Mouse (Mus musculus): ENCODE measurements around the gene Cog3. TPM values are rescaled to one million over a fixed set of nuclear protein-coding genes. Genes with fewer than 3 reads are reported as not detected.
A peak's percentile ranks its signal among the peaks of the same experiment; 100 is the strongest.
"Not testable (repeated sequence)": the region's sequence is repeated elsewhere in the genome, so short reads cannot be mapped to it uniquely, and the experiment has no call there.

The Cog3 gene
- polyA plus RNA-seq, 1 experiment from 2014 or later = 24.1 TPM

GRCm38 (mm10) chr14:75786424-75786867, 32.1 kb upstream of the Cog3 start:
- peak; percentile 79 for ATAC-seq (ENCODE audit: low FRiP score)
- Histone ChIP-seq H3K36me3 (replicated peaks) (peaks cover 5% of the 10 kb centered on the region; the same call in 1 of the 2 replicates), H3K27me3 (peaks cover 20% of the 10 kb centered on the region), H3K9ac (peak overlapping the region; percentile 84), H3K4me1 (peaks cover 3% of the 10 kb centered on the region; the same call in 1 of the 2 replicates), H3K9me3 (no peaks in the 10 kb centered on the region), H3K4me3 (replicated peaks) (peak overlapping the region; percentile 64), H3K27ac (peak overlapping the region; percentile 95), H3K4me2 (peak overlapping the region; percentile 70)
- WGBS = 1% methylated on average over 25 of the region's 31 CpGs

- no peak overlapping the region for H3K27ac ChIP-seq
- no peak overlapping the region for H3K9ac ChIP-seq
- no peak overlapping the region for H3K4me3 ChIP-seq (replicated peaks)
- H3K4me2 ChIP-seq = no peak overlapping the region
- no peak for ATAC-seq (ENCODE audit: low FRiP score)
- no peaks in the 10 kb centered on the region for H3K9me3 ChIP-seq
- no peaks in the 10 kb centered on the region for H3K27me3 ChIP-seq
- WGBS = 92% methylated on average over 4 of the region's 4 CpGs
- no peaks in the 10 kb centered on the region for H3K4me1 ChIP-seq
- peaks cover 7% of the 10 kb centered on the region; the same call in 1 of the 2 replicates for H3K36me3 ChIP-seq (replicated peaks)
These were observed 25.6 kb upstream of the Cog3 start for GRCm38 (mm10) chr14:75779913-75780312.

GRCm38 (mm10) chr14:75776637-75777036, 22.3 kb upstream of the Cog3 start:
- H3K9me3 ChIP-seq = no peaks in the 10 kb centered on the region
- no peaks in the 10 kb centered on the region for H3K27me3 ChIP-seq
- H3K9ac ChIP-seq = no peak overlapping the region
- peaks cover 25% of the 10 kb centered on the region for H3K36me3 ChIP-seq (replicated peaks)
- no peak for ATAC-seq (ENCODE audit: low FRiP score)
- no peak overlapping the region for H3K4me2 ChIP-seq
- no peak overlapping the region for H3K4me3 ChIP-seq (replicated peaks)
- no peaks in the 10 kb centered on the region for H3K4me1 ChIP-seq
- WGBS = 93% methylated on average over 8 of the region's 8 CpGs
- H3K27ac ChIP-seq = no peak overlapping the region

- no peak overlapping the region for H3K27ac ChIP-seq
- H3K9ac ChIP-seq = no peak overlapping the region
- H3K27me3 ChIP-seq = no peaks in the 10 kb centered on the region
- no peak overlapping the region for H3K4me3 ChIP-seq (replicated peaks)
- WGBS = 91% methylated on average over 8 of the region's 8 CpGs
- ATAC-seq (ENCODE audit: low FRiP score) = no peak
- no peak overlapping the region for H3K4me2 ChIP-seq
- H3K36me3 ChIP-seq (replicated peaks) = peaks cover 54% of the 10 kb centered on the region
- H3K4me1 ChIP-seq = no peaks in the 10 kb centered on the region
- no peaks in the 10 kb centered on the region for H3K9me3 ChIP-seq
These were observed 19.1 kb upstream of the Cog3 start for GRCm38 (mm10) chr14:75773431-75773830.

GRCm38 (mm10) chr14:75772407-75772806, 18.1 kb upstream of the Cog3 start:
- H3K4me3 ChIP-seq (replicated peaks); H3K4me2 ChIP-seq; ATAC-seq (ENCODE audit: low FRiP score); H3K9me3 ChIP-seq; H3K27ac ChIP-seq; H3K27me3 ChIP-seq; H3K9ac ChIP-seq; H3K4me1 ChIP-seq: not testable (repeated sequence)
- peaks cover 54% of the 10 kb centered on the region for H3K36me3 ChIP-seq (replicated peaks)
- 81% methylated on average over 3 of the region's 3 CpGs for WGBS

GRCm38 (mm10) chr14:75771101-75771501, 16.8 kb upstream of the Cog3 start:
- ATAC-seq (ENCODE audit: low FRiP score) = no peak
- no peak overlapping the region for H3K27ac ChIP-seq
- WGBS = 90% methylated on average over 8 of the region's 8 CpGs
- H3K27me3 ChIP-seq = no peaks in the 10 kb centered on the region
- H3K4me1 ChIP-seq = peaks cover 4% of the 10 kb centered on the region; the same call in 1 of the 2 replicates
- no peak overlapping the region for H3K4me2 ChIP-seq
- no peaks in the 10 kb centered on the region for H3K9me3 ChIP-seq
- H3K36me3 ChIP-seq (replicated peaks) = peaks cover 58% of the 10 kb centered on the region
- H3K9ac ChIP-seq = no peak overlapping the region
- no peak overlapping the region for H3K4me3 ChIP-seq (replicated peaks)

GRCm38 (mm10) chr14:75769334-75769733, 15.0 kb upstream of the Cog3 start:
- no peak overlapping the region for H3K9ac ChIP-seq
- ATAC-seq (ENCODE audit: low FRiP score) = no peak
- H3K4me1 ChIP-seq = peaks cover 4% of the 10 kb centered on the region; the same call in 1 of the 2 replicates
- no peaks in the 10 kb centered on the region for H3K9me3 ChIP-seq
- H3K4me2 ChIP-seq = no peak overlapping the region
- peaks cover 63% of the 10 kb centered on the region for H3K36me3 ChIP-seq (replicated peaks)
- H3K27ac ChIP-seq = no peak overlapping the region
- WGBS = 89% methylated on average over 9 of the region's 9 CpGs
- H3K4me3 ChIP-seq (replicated peaks) = no peak overlapping the region
- H3K27me3 ChIP-seq = no peaks in the 10 kb centered on the region

GRCm38 (mm10) chr14:75768275-75768608, 13.9 kb upstream of the Cog3 start:
- Histone ChIP-seq H3K27me3 (no peaks in the 10 kb centered on the region), H3K4me3 (replicated peaks) (no peak overlapping the region), H3K4me1 (peaks cover 4% of the 10 kb centered on the region; the same call in 1 of the 2 replicates), H3K9me3 (no peaks in the 10 kb centered on the region), H3K27ac (no peak overlapping the region), H3K36me3 (replicated peaks) (peaks cover 62% of the 10 kb centered on the region), H3K4me2 (no peak overlapping the region), H3K9ac (no peak overlapping the region)
- 5% methylated on average over 1 of the region's 1 CpGs for WGBS
- peak; percentile 62; the same call in 1 of the 2 replicates for ATAC-seq (ENCODE audit: low FRiP score)

- H3K4me2 ChIP-seq = peak overlapping the region; percentile 13
- WGBS = 50% methylated on average over 17 of the region's 17 CpGs
- no peak overlapping the region for H3K4me3 ChIP-seq (replicated peaks)
- H3K4me1 ChIP-seq = peaks cover 4% of the 10 kb centered on the region; the same call in 1 of the 2 replicates
- ATAC-seq (ENCODE audit: low FRiP score) = peak; percentile 86
- peak overlapping the region; percentile 68 for H3K27ac ChIP-seq
- no peaks in the 10 kb centered on the region for H3K9me3 ChIP-seq
- no peaks in the 10 kb centered on the region for H3K27me3 ChIP-seq
- H3K9ac ChIP-seq = no peak overlapping the region
- H3K36me3 ChIP-seq (replicated peaks) = peaks cover 60% of the 10 kb centered on the region
These were observed 13.4 kb upstream of the Cog3 start for GRCm38 (mm10) chr14:75767492-75768274.

- H3K9ac ChIP-seq = no peak overlapping the region
- H3K36me3 ChIP-seq (replicated peaks) = peaks cover 30% of the 10 kb centered on the region
- 0 out of 2 replicates have a peak, but pooled peaks cover 10% of the 10 kb centered on the region for H3K27me3 ChIP-seq
- H3K27ac ChIP-seq = no peak overlapping the region
- ATAC-seq (ENCODE audit: low FRiP score) = 0 out of 2 replicates have a peak, but pooled peaks have one; percentile 53
- H3K9me3 ChIP-seq = no peaks in the 10 kb centered on the region
- H3K4me2 ChIP-seq = no peak overlapping the region
- H3K4me3 ChIP-seq (replicated peaks) = no peak overlapping the region
- 64% methylated on average over 10 of the region's 10 CpGs for WGBS
- no peaks in the 10 kb centered on the region for H3K4me1 ChIP-seq
These were observed 6.9 kb upstream of the Cog3 start for GRCm38 (mm10) chr14:75761028-75761805.

- H3K27ac ChIP-seq = no peak overlapping the region
- H3K4me1 ChIP-seq = peaks cover 5% of the 10 kb centered on the region
- H3K9me3 ChIP-seq = no peaks in the 10 kb centered on the region
- H3K36me3 ChIP-seq (replicated peaks) = peaks cover 14% of the 10 kb centered on the region
- no peak overlapping the region for H3K9ac ChIP-seq
- no peak overlapping the region for H3K4me3 ChIP-seq (replicated peaks)
- 80% methylated on average over 7 of the region's 7 CpGs for WGBS
- 0 out of 2 replicates have a peak, but pooled peaks cover 11% of the 10 kb centered on the region for H3K27me3 ChIP-seq
- H3K4me2 ChIP-seq = no peak overlapping the region
- ATAC-seq (ENCODE audit: low FRiP score) = no peak
These were observed 4.1 kb upstream of the Cog3 start for GRCm38 (mm10) chr14:75758401-75758800.

- 81% methylated on average over 2 of the region's 2 CpGs for WGBS
- Histone ChIP-seq H3K9ac (no peak overlapping the region), H3K27me3 (0 out of 2 replicates have a peak, but pooled peaks cover 11% of the 10 kb centered on the region), H3K9me3 (no peaks in the 10 kb centered on the region), H3K4me3 (replicated peaks) (no peak overlapping the region), H3K4me2 (no peak overlapping the region), H3K36me3 (replicated peaks) (peaks cover 10% of the 10 kb centered on the region), H3K4me1 (peaks cover 11% of the 10 kb centered on the region), H3K27ac (no peak overlapping the region)
- ATAC-seq (ENCODE audit: low FRiP score) = no peak
These were observed 3.5 kb upstream of the Cog3 start for GRCm38 (mm10) chr14:75757821-75758220.
